Mouse (Mus musculus) spleen, adult 2 months (tissue): ENCODE measurements around the gene Vipas39.

Source experiments
- CTCF ChIP-seq: fragments of 200-500 bp; IDR thresholded peaks from 2 replicates; pipeline ENCODE4 v1.5.1; 2011; ENCODE audit warnings: mild to moderate bottlenecking, inconsistent platforms; ENCODE audit not compliant: insufficient read depth, insufficient read length, insufficient replicate concordance; ENCODE audit errors: extremely low read depth
- POLR2A ChIP-seq: fragments of 200-500 bp; IDR thresholded peaks from 2 replicates; pipeline ENCODE4 v1.6.1; 2011; ENCODE audit warnings: low read depth, low read length, inconsistent platforms

- TF ChIP-seq POLR2A (no peak), CTCF (no peak)
Measured at GRCm38 (mm10) chr12:87201694-87202093, 64.4 kb downstream of the Vipas39 start.
